Mouse (Mus musculus) liver, embryonic 14.5 days (tissue): ENCODE measurements around the gene Gm5105. TPM values are rescaled to one million over a fixed set of nuclear protein-coding genes. Genes with fewer than 3 reads are reported as not detected.

ENCODE experiments used
- ATAC-seq: fragments of 200-750 bp; cut with Nextera tagmentation; 2 replicates; pipeline ENCODE4 v1.8.0; 2017; ENCODE audit warnings: moderate number of reproducible peaks, mild to moderate bottlenecking, moderate library complexity; ENCODE audit not compliant: insufficient read depth
- DNase-seq, 3 experiments: peaks; one replicate each; pipeline ENCODE4 v3.0.0-alpha.2; 2012 to 2013; ENCODE audit warnings: low read depth in 3 of 3, low spot score in 3 of 3
- H3K27ac ChIP-seq: fragments of 300-500 bp; sonication (generic); 2 replicates; pipeline ENCODE4 v1.5.1; 2014; ENCODE audit warnings: moderate library complexity, mild to moderate bottlenecking, control low read depth, inconsistent platforms
- H3K27me3 ChIP-seq: fragments of 300-500 bp; sonication (generic); 2 replicates; pipeline ENCODE4 v1.6.1; 2014; ENCODE audit warnings: mild to moderate bottlenecking, low read length, moderate library complexity; ENCODE audit not compliant: control insufficient read depth, insufficient read depth
- H3K36me3 ChIP-seq: fragments of 300-500 bp; sonication (generic); replicated peaks from 2 replicates; pipeline ENCODE4 v1.6.1; 2014; ENCODE audit warnings: low read depth; ENCODE audit not compliant: control insufficient read depth, insufficient read depth
- H3K4me1 ChIP-seq, 2 experiments: fragments of 200-500 bp in 1 of 2; fragments of 300-500 bp in 1 of 2; sonication (generic) in 1 of 2; replicated peaks; 2 replicates each; pipeline ENCODE4 v1.6.1; 2012 to 2014; ENCODE audit warnings: antibody characterized with exemption in 1 of 2, inconsistent platforms in 1 of 2, low read length in 1 of 2; ENCODE audit not compliant: control insufficient read depth in 2 of 2, insufficient read depth in 2 of 2
- H3K4me2 ChIP-seq: fragments of 300-500 bp; sonication (generic); 2 replicates; pipeline ENCODE4 v1.6.1; 2014; ENCODE audit warnings: low read depth, mild to moderate bottlenecking, control low read depth, moderate library complexity
- H3K4me3 ChIP-seq, 2 experiments: fragments of 200-500 bp in 1 of 2; fragments of 300-500 bp in 1 of 2; sonication (generic) in 1 of 2; 2 replicates each; pipeline ENCODE4 v1.5.1; 2012 to 2014; ENCODE audit warnings: low read depth in 2 of 2, low read length in 2 of 2, mild to moderate bottlenecking in 2 of 2, control low read depth in 1 of 2, inconsistent platforms in 1 of 2, moderate library complexity in 1 of 2; ENCODE audit not compliant: insufficient read depth in 1 of 2
- H3K9ac ChIP-seq: fragments of 300-500 bp; sonication (generic); replicated peaks from 2 replicates; pipeline ENCODE4 v1.6.1; 2014; ENCODE audit warnings: mild to moderate bottlenecking, control low read depth, moderate library complexity
- H3K9me3 ChIP-seq: fragments of 300-500 bp; sonication (generic); 2 replicates; pipeline ENCODE4 v1.6.1; 2016; ENCODE audit warnings: low read length, mixed read lengths; ENCODE audit not compliant: control insufficient read depth
- CTCF ChIP-seq: IDR thresholded peaks from 2 replicates; pipeline ENCODE4 v1.5.1; 2016; ENCODE audit warnings: antibody characterized with exemption, low read depth, control low read depth
- EP300 ChIP-seq: IDR thresholded peaks from 2 replicates; pipeline ENCODE4 v1.6.1; 2016; ENCODE audit warnings: antibody characterized with exemption, low read depth
- WGBS: fragments of 180-500 bp; shearing (Covaris S2); extraction: QIAGEN DNeasy Blood & Tissue Kit; methylation state at CpG from one replicate; pipeline ENCODE4 v1.1.7; 2014; ENCODE audit not compliant: insufficient replicate concordance; 5-methylcytosine and 5-hydroxymethylcytosine counted together
- polyA plus RNA-seq, 2 experiments: library from polyadenylated mRNA; depleted of rRNA in 1 of 2; stranded (reverse) in 1 of 2; unstranded in 1 of 2; fragments of >200 nt; fragmentation: Nextera tagmentation in 1 of 2; extraction: Ambion mirVana in 1 of 2; gene quantifications; 2 replicates each; pipeline versions ENCODE4 v1.2.1 to v1.2.3; 2012 to 2014

Gene Gm5105
- polyA plus RNA-seq, 2 experiments = not detected

- H3K36me3 ChIP-seq = no peaks in the 10 kb centered on the region
- ATAC-seq = no peak
Measured at GRCm38 (mm10) chr3:138095718-138096117, 28.5 kb upstream of the Gm5105 start.

GRCm38 (mm10) chr3:138095301-138095700, 28.1 kb upstream of the Gm5105 start:
- no peak overlapping the region for H3K4me2 ChIP-seq
- no peaks in the 10 kb centered on the region for H3K4me1 ChIP-seq
- H3K9ac ChIP-seq = no peak overlapping the region
- H3K4me3 ChIP-seq = no peak overlapping the region
- H3K9me3 ChIP-seq = no peaks in the 10 kb centered on the region
- no peaks in the 10 kb centered on the region for H3K36me3 ChIP-seq
- no peaks in the 10 kb centered on the region for H3K27me3 ChIP-seq
- DNase-seq = no peak
- no peak for ATAC-seq
- H3K27ac ChIP-seq = no peak overlapping the region
- no peak for TF ChIP-seq CTCF
- no peak for TF ChIP-seq EP300
- WGBS = 47% methylated on average over 3 of the region's 3 CpGs

More at GRCm38 (mm10) chr3:138095718-138096117, 28.5 kb upstream of the Gm5105 start:
- Histone ChIP-seq H3K27ac (no peak overlapping the region), H3K9me3 (no peaks in the 10 kb centered on the region), H3K4me3 (no peak overlapping the region), H3K4me2 (no peak overlapping the region), H3K4me1 (no peaks in the 10 kb centered on the region), H3K27me3 (no peaks in the 10 kb centered on the region), H3K9ac (no peak overlapping the region)
- no peak for DNase-seq
- WGBS = 59% methylated on average over 10 of the region's 10 CpGs
- TF ChIP-seq CTCF (no peak), EP300 (no peak)

GRCm38 (mm10) chr3:138083896-138084295, 16.7 kb upstream of the Gm5105 start:
- Histone ChIP-seq H3K36me3 (no peaks in the 10 kb centered on the region), H3K9ac (no peak overlapping the region), H3K4me2 (no peak overlapping the region), H3K9me3 (no peaks in the 10 kb centered on the region), H3K27ac (no peak overlapping the region), H3K27me3 (no peaks in the 10 kb centered on the region), H3K4me1 (no peaks in the 10 kb centered on the region), H3K4me3 (no peak overlapping the region)
- ATAC-seq (no peak), DNase-seq (no peak)
- WGBS = 57% methylated on average over 4 of the region's 4 CpGs
- TF ChIP-seq CTCF (no peak), EP300 (no peak)

GRCm38 (mm10) chr3:138083073-138083637, 16.0 kb upstream of the Gm5105 start:
- H3K4me1 ChIP-seq = no peaks in the 10 kb centered on the region
- H3K9me3 ChIP-seq = no peaks in the 10 kb centered on the region
- no peak overlapping the region for H3K27ac ChIP-seq
- ATAC-seq = no peak
- TF ChIP-seq EP300 (no peak), CTCF (no peak)
- H3K4me2 ChIP-seq = no peak overlapping the region
- no peak overlapping the region for H3K4me3 ChIP-seq
- DNase-seq = no peak
- H3K36me3 ChIP-seq = no peaks in the 10 kb centered on the region
- no peaks in the 10 kb centered on the region for H3K27me3 ChIP-seq
- WGBS = 58% methylated on average over 1 of the region's 1 CpGs
- H3K9ac ChIP-seq = no peak overlapping the region

GRCm38 (mm10) chr3:138078701-138079100, 11.5 kb upstream of the Gm5105 start:
- H3K4me3 ChIP-seq = no peak overlapping the region
- no peaks in the 10 kb centered on the region for H3K27me3 ChIP-seq
- H3K27ac ChIP-seq = no peak overlapping the region
- H3K9me3 ChIP-seq = no peaks in the 10 kb centered on the region
- 54% methylated on average over 1 of the region's 1 CpGs for WGBS
- ATAC-seq = no peak
- no peaks in the 10 kb centered on the region for H3K36me3 ChIP-seq
- TF ChIP-seq CTCF (no peak), EP300 (no peak)
- no peak overlapping the region for H3K4me2 ChIP-seq
- DNase-seq = no peak
- no peak overlapping the region for H3K9ac ChIP-seq
- H3K4me1 ChIP-seq = no peaks in the 10 kb centered on the region
